Mouse (Mus musculus) frontal cortex, postnatal 14 days (tissue): ENCODE measurements at regions not wholly inside any gene's neighbourhood (a gene's known extent, or its start where the extent isn't known, plus 50 kb on each side); places are given as distances from the start of the nearest gene placed in this dataset.
A peak's percentile ranks its signal among the peaks of the same experiment; 100 is the strongest.

Source experiments
- DNase-seq, 2 experiments: peaks; one replicate each; pipeline ENCODE4 v3.0.0; 2022; ENCODE audit warnings: low spot score in 2 of 2

DNA sequence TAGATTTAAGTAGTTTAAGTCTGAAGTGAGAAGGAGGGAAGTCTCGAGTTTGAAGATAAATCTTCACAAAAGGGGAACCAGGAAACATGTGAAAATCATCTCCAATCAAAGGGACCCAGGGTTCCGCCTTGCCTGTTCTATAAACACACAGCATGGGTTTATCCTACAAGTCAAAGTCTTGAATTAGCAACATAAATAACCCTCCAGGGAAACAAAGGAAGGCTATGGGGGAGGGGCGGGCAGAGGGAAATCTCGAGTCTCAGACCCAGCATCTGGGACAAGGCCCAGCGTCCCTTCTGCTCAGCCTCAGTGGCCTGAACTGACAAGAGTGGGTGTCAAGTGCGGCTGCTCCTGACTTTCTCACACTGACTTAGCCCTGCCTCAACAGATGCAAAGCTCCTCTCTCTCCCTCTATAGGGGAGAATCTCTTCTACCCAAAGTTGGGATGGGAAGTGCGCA is 240.3 kb upstream of the Lrig3 start:
- peak; percentile 15 for DNase-seq

DNA sequence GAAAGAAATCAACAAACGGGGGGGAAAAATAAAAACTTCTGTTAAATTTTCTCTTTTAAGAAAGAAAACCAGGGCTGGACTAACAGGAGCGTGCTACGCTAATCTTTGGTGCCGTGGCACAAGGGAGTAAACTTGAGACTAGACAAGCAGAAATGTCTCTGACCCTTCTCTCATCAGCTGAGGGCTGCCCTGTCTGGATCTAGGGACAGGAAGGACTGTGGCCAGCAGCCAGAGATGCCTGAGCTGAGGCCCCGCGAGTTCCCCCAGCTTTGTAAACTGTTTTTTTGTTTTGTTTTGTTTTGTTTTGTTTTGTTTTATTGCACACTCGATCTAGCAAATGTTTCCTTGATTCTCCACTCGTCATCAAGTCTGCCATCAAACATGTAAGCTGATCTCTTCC is 239.4 kb upstream of the Lrig3 start:
- DNase-seq, result no peak

DNA sequence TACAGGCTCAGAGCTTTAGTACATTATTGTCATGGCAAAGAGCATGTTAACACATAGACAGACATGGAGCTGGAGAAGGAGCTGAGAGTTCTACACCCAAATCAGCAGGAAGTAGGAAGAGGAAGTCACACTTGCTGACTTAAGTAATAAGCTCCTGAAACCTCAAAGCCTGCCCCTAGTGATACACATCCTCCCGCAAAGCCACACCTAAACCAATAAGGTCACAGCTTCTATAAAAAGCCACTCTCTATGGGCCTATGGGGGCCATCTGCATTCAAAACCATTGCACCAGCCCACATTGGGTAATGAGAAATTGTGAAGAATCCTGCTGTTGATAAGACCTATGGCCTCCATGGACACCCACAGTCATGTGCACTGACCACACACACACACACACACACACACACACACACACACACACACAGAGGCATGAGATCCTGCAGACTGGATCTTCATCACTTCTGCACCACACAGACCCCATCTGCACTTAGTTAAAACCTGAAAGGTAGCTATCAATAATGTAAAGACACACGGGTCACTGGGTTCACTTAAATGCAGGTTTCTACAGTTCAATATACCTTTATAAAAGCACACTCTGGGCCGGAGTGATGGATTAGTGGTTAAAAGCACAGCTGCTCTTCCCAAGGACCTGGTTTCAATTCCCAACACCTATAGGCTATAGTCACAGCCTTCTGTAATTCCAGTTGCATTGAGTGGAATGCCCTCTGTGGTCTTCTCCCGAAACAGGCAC is 230.0 kb upstream of the Lrig3 start:
- no peak for DNase-seq

DNA sequence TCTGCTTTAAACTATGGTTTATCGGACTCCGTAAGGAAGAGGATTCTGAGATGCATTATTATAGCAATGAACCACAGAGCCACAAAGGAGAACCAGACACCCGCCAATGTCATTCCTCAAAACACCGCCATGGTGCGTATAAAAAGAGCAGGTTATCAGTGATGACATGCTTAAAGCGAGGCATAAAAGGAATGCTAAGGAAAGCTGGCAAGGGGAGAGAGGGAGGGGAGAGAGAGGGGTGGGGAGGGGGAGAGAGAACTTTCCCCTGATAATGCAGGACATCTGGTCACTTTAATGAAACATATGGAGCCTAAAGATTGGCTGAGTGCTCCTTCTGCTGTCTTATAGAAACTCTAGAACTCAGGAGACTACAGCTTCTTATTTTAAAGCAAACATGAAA is 222.8 kb upstream of the Lrig3 start:
- no peak for DNase-seq

DNA sequence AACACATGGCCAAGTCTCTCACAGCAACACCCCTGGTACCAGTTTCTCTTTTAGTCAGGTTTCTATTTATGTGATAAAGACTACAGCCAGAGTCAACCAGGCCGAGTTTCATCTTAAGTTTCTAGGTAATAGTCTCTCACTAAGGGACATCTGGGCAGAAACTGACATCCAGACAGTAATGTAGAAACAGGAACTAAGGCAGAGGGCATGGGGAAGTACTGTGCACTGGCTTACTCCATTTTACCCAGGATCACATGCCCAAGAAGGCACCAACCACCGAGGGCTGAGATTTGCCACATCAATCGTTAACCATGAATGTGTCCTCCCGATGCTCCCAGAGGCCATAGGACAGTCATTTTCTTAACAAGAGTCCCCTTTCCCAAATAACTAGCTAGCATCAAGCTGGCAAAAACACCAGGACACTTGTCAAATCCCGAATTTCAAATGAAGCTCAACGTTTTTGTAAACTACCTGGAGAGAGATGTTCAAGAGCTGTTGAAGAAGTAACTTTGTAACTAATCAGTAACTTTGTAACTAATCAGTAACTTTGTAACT is 216.9 kb upstream of the Lrig3 start:
- no peak for DNase-seq

DNA sequence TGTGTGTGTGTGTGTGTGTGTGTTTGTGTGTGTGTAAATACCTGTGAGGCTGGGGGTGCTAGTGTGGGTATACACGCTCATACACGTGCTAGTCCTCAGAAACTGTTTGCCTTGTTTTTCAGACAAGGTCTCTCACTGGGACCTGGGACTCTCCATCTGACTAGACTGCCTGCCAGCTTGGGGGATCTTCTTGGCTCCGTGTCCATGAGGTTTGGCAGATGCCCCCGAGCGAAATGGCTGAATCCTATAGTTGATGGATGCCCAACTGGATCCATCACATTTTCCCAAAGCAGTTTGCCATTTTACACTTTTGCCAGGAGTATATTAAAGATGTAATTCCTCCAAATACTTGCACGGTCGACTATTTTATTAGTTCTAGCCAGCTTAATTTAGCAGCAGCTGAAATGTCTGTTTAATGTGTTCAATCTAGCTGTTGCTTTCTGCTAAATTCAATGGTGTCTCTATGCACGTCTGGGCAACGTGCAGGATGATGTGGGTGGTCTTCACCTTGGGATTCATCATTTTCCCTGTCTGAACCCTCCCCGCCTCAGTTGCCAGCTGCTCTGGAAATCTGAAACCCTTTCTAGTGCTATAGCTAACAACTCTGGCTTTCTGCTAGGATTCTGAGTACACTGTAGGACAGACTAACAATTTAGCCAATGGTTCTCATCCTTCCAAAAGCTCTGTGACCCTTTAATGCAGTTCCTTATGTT is 213.3 kb upstream of the Lrig3 start:
- no peak for DNase-seq

DNA sequence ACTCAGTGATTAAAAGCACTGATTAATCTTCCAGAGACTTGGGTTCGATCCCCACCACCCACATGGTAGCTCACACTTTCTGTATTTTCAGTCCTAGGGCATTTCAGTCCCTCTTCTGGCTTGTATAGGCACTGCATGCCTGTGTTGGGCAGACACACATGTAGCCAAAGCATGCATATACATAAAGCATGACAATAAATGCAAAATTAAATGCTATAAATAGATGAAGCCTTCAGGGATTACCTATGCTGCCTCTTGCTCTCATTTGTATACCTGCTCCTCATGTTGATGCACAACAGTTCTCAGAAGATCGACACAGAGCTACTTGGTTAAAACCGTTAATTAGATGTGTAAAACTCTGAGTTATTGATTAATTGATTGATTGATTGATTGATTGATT is 206.8 kb upstream of the Lrig3 start:
- DNase-seq, result no peak

DNA sequence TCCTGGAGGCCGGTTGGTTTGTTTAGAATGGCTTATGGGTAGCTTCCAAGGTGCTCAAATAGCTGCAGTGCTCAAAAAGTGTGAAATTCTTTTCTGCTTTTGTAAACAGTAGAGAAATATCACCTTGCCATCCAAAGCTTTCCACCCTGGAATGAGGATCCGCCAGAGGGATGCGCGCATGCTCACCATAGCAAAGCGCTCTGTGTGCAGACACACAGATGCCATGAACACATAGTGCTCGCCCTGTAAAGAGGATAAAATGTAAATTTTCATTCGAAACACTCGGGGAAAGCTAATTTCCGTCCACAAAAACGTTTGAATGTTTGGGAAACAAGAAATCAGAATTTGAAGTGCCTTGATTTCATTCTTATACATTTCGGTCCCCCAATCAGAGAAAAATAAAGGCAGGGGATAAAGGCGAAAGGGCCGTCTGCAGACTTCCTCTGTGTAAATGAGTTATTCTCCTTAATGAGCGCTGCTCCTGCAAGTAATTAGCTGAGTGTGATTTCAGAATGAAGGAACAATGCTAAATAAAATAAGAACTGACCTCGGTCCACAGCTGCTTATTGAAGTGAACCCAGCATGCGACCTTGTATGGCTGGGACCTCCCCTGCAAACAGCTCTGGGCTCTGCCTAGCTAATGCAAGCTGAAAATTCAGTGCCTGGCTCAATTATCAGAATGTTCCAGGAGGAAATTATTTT is 203.4 kb upstream of the Lrig3 start:
- no peak for DNase-seq

DNA sequence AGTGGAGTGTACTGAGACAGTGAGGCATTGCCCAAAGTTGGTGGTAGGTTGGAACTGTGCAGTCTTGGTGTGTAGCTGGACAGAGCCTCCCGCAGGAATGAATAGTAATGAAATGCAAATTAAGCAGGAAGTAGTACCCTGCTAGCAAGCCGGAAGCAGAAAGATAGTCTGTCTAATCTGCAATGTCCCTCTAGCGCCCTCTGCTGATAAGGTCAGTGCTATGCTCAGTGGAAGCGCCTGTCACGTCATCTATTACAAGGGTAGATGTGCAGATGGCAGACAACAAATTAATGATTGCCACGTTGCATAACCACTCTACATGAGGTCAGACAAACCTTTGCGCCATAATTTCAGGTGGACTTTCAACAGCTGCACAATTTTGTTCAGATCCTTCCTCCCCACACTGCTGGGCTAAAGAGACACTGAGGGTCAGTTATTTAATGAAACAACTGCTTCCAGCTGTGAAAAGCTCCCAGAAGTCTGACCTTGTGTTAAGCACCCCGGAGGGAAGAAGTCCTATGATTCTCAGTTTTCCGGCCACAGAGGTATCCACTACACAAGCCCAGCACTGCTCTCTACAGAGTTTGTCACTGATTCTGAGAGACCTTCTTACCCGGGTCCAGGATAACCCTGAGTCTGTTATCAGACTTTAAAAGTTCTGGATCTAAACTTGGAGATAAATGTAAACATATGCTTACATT is 201.4 kb upstream of the Lrig3 start:
- DNase-seq, result no peak

DNA sequence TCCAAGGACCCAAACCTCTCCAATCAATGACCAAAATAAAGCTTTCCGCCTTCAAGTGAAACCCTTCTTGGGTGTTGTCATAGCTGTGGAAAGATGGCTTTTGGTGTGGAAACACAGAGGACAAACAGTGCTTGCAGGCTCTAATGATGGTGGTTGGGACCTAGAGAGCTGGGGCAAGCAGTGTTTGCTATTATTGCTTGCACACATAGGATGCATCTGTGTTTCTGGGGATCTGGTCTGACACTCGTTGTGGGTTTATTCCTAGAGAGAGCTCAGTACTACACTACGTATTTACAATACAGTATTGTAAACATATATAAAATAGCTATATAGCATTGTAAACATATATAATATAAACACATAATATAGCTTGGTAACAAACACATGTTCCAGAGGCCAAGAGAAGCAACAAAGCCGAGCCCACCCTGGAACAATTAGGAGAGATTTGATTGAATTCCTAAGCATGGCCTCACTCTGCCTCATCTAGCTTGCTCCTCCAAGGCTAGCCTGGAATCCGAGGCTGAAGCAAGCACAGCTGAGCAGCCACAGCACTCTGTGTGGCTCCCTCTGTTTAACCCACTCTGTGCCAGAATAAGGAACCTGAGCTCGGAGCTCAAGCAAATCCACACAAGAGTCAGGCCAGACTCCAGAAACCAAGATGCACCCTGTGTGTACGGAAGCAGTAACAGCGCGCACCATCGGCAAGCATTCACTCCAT is 200.7 kb upstream of the Lrig3 start:
- no peak for DNase-seq

DNA sequence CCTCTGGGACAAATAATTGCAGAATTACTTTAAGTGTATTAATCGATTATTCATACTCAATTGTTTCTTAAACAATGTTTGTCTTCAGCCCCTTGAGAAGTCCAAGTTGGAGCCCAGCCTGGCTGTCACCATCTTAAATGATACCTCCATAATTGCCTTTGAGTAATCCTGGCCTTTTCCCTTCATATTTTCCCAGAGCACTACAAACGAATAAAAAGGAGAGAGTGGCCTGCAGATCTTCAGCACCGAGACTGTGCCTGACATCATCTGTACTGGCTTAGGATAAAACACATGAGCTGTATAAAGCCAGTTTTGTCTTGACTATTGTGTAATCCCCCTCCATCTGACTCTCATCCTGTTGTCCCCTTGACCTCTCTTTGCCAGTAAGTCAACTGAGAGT is 197.7 kb upstream of the Lrig3 start:
- DNase-seq, result no peak

DNA sequence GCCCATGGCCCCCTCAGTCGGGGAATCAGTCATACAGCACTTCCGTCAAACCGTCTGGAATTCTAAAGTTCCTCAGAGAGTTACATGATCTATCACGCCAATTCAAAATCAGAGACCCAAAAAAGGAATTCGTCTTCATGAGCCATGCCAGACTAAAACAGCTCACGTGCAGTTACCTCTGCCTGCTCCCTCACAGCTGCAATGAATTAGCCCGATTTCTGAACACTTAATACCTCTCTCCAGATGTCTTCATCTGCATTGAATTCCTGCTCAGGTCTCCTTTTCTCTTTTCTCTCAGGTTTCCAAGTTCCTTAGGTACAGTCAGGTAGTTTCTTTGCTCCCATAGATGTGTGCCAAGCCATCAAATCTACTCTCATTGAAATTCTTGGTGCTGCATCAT is 192.4 kb upstream of the Lrig3 start:
- DNase-seq, result no peak

DNA sequence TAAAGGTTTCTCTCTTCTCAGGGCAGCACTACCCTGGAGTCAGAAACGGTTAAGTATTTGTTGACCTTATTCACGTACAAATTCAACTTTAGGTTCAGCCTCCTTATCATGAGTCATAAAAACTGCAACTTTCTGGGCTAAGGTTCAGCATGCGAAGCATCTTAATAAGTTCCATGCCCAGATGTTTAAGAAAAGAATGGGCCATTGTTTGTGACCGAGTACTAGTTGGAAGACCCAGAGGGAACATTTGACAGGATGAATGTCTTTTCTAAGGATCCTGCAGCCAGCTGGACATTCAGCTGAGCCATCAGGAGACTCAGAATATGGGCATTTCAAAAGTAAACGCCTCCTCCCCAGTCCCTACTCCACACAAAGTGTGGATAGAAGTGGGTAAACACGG is 183.5 kb upstream of the Lrig3 start:
- no peak for DNase-seq

DNA sequence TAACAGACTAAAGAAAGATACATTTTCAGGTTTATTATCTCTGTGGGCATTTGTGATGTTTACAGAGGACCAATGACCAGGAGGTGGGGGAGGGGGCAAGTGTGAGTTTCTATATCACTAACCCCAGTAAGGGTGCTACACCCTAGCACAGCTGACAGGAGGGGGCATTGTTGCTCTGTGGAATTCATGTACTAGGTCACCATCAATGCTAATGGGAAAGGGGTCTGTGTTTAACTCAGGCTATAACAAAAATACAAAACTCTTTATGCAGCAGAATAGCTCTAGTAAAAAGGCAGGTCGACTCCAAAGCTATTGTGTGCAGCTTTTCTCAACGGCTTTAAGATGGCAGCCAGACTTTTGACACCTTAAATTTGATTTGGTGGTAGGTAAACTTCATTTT is 181.1 kb upstream of the Lrig3 start:
- DNase-seq, result no peak

DNA sequence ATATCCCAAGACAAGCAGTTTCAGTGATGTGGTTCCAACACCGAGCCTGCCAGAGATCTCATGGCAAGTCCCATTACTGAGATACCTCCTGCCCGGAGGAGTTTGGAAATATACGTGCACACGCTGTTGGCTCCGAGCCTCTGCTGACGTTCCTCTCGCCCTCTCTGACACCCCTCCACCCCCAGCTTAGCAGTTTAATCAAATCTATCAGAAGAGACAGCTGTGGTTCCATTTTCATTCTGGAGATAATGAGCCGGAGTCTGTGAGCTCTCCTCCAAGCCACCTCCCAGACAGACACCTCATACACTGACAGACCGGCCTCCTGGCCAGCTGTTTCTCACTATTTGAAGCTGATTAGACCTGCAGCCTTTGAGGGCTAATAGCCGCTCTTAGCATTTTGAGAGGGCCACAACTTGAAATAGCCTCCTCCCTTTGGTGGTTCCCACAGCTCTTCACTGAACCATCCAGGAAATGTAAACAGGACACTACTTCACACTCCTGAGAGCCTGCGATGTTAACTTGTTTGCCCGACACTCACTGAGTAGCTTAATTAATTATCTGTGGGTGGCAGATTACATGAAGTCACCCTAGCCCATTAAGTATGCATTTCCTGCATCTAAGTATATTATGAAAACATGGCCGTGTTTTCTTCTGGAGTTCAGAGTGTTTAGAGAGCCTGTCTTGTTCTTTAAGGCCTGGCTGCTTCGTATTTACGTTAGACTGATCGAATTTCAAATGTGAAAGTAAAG is 180.3 kb upstream of the Lrig3 start:
- DNase-seq, result no peak

DNA sequence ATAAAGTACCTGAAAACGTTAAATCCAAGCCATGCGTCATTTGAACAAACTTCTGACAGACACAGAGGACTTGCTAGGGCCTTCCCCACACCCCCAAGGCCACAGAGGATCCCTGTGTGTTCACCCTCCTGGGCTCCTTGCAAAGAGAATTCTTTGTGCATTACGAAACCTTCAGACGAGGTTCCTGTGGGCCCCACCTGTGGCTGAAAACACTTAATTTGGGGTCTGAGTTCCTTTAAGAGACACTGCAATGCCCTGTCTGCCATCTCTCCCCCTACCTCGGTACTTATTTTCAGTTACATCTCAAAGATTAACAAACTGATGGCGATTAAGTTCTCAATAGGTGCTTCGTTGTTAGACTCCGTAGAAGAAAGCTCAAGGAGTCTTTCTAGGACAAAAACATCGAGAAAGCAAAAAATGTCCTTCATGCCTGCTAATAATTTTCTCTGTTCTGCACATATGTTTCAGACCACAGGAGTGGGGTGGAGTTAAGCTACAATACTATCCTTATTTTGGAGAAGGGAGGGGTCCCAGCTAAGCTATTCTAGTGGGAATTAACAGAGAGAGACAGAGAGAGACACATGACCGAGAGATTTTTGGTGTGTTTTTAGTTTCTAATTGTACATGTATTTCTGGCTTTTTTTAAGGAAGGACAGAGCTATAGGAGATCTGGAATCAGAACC is 179.6 kb upstream of the Lrig3 start:
- no peak for DNase-seq

DNA sequence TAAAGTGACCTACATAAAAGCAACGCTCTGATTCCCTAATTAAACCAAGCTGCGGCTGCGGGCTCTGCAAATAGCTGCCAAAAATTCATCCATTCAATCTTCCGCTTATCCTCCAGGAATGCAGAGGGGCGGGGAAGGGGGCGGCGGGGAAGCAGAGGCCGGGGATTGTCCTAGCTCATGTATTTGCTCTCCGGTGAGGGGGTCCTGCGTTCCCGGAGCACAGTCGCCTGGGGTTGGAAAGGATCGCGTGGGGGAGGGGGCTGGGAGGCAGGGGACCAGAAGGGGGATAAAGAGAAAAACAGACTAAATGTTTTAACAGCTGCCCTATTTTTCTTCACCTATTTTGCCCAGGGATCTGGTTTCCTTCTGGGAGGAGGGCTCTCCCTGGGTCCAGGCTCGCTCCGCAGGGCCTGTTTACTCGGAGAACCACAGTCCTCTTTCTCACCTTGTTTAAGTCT is 179.1 kb upstream of the Lrig3 start:
- DNase-seq, result no peak

DNA sequence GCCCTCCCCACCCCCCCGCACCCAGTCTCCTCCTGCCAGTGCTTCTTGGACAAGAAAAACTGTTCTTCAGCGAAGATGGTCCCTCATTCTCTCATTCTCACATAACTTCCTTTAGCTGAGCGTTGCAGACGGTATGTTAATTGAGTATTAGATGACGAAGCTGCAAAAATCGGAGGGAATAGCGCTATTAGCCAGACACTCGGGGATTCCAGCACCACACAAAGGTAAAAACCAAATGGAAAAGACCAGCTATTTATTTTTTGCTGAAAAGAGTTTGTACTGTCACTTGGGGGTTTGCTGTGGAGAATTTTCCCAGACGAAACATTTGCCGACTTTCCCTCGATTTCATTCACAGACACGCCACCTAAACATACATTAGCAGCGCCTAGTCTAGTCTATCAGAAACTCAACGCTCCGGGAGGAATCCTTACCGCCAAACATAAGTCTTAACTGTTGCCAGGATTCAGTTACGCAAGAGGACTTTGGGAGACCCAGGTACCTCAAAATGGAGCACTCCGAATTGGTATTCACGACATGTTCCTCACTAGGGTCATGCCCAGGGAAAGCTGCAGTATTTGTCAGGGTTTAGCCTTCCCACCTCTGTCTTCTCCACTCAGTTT is 178.4 kb upstream of the Lrig3 start:
- DNase-seq, result no peak

DNA sequence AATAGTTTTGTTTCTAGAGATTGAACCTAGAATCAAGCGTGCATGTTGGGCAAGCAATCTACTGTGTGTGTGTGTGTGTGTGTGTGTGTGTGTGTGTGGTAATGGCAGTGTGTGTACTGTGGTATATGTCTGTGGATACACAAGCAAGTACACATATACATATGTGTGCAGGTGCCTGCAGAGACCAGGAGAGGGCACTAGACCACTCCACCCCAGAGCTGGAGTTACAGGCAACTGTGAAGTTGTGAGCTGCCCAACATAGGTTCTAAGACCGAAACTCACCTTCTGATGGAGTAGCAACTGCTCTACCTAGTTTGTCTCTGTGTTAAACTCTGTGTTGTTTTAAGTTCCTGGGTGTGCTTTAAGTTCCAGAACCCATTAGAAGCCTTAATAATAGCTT is 177.7 kb upstream of the Lrig3 start:
- DNase-seq, result no peak
